Mouse (Mus musculus) cerebellum, postnatal 36 days (tissue): ENCODE data around the gene Acox1.

Experiments
- DNase-seq, 2 experiments: peaks; one replicate each; pipeline ENCODE4 v3.0.0; 2021 to 2022; ENCODE audit warnings: mixed read lengths in 2 of 2

Acox1 gene

DNA sequence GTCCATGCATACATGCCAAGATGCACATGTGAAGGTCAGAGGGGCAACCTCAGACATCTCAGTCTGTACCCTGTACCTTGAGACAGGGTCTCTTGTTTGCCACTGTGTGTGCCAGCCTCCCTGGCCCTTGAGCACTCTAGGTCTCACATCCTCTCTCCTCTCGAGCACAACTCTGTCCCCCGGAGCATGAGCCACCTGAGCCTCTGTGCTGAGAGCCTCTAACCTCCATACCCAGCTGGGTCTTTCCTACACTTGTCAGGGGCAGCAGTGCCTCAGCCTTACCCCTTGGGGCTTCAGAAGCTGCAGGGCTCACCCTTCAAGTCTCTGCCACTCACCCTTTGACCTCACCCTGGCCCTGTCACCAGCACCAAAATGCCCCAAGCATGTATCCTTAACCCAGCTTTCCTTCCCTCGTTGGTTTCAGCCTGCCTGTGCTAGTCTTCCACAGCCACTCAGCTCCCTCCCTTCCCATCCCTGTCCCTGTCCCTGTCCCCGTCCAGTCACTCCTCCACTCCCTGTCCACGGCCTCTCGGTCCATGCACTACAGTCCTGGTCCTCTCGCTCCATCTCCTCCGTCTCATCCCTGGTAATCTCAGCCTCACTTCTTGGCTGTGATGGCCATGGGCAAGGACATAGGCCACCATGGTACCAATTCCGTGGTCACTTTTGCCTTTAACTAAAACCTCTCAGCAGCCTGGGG lies 69.6 kb downstream of the Acox1 start:
- DNase-seq, result no peak

DNA sequence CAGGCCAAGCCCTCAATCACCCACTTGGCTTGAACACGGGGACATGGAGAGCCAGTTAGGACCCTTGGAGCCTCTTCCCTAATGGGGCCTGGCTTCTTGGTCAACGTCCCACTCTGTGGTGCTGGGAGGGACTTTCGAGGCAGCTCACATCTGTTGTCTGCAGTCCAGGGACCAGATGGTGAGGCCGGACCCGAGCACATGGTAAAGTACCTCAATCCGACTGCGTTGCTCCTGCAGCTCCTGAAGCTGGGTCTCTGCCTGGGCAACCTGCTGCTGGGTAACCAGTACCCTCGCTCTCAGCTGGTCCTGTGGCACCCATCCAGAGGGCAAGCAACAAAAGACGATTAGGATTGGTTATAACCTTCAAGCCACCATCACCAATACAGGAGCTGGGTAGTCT lies 70.9 kb downstream of the Acox1 start:
- DNase-seq, result no peak

DNA sequence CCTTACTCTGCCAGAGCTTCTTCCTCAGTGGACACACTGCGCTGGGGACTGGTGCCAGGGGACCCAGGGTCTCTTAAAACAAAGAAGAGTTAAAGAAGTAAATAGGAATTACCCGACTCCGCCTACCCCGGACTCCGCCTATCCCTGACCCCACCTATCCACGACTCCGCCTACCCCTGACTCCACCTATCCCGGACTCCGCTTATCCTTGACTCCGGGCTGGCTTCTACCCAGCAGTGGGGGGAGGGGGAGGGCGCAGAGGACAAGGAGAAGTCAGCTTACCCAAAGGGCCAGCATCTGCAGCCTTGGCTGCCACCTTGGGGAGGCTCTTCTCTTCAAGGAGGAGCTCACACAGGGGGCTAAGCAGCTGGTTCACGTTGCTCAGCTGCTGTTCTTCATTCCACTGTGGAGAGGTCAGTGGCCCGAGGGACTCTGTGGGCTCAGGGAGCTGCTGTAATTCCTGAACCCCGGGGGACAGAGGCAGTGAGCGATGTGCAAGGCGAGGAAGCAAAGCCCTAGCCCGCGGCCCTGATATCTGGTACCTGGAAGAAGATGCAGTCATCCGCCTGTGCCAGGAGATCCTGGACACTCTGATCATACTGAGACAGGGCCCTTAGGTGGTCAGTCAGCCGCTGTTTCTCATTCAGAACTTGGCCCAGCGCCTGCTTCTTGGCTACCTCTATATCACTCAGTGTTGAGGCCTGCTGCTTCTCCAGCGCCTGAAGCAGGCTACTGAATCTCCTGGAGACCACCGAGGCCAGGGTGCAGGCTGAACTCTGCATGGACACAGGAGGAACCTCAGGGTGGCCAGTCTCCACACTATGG lies 71.5 kb downstream of the Acox1 start, which contains the start of gene Trim47:
Gene Trim47 (minus strand): TSS at position 55 of the 825 bp plus-strand sequence.
- peak in 1 of 2 experiments; percentile 34 for DNase-seq

DNA sequence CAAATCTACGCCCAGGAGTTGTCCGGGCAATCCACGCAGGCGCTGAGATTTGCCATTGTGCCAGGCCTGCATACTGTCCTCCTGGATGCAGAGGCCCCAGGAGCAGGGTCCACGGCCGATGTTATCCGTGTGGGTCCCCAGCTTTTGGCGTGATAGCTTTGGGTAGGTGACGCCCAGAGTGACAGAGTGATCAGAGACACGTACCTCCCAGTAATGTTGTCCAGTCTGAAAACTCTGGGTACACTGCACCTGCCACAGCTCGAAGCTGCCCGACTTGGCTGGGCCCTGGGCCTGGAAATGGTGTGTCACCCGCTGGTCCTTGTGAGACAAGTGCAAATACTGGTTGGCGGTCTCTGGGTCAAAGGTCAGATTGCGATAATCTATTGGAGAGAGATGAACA lies 72.6 kb downstream of the Acox1 start:
- DNase-seq, result no peak
